Mouse (Mus musculus): ENCODE measurements around the gene Hist1h2bf.
"Not testable (repeated sequence)": the region's sequence is repeated elsewhere in the genome, so short reads cannot be mapped to it uniquely, and the experiment has no call there.

- peak; percentile 46; the same call in 1 of the 2 replicates for TF ChIP-seq POLR2A (IDR thresholded peaks at IDR 0.05; ENCODE audit: low read depth, low read length)
- not testable (repeated sequence) for TF ChIP-seq CTCF (IDR thresholded peaks at IDR 0.05; ENCODE audit: borderline replicate concordance, insufficient read depth, low read length)
These were observed 31.6 kb downstream of the Hist1h2bf start for GRCm38 (mm10) chr13:23542225-23542980.
